Mouse (Mus musculus): ENCODE measurements around the gene Sec1. TPM values are rescaled to one million over a fixed set of nuclear protein-coding genes. Genes with fewer than 3 reads are reported as not detected.

Gene Sec1
- 1 to 10 TPM; 1.2 to 1.7 TPM for total RNA-seq (2021)
- long read RNA-seq, experiment 1, partial matches to known transcripts: 3 of 9 reads
- long read RNA-seq, experiment 1, other reads (novel, unspliced or antisense): 6 of 9 reads
- long read RNA-seq, experiment 2, partial matches to known transcripts: 0 of 1 reads
- long read RNA-seq, experiment 2, other reads (novel, unspliced or antisense): 1 of 1 reads

- no peak for DNase-seq (ENCODE audit: low spot score in 2 of 2)
Observed at GRCm38 (mm10) chr7:45693921-45694591, at the start of gene Sec1. Sec1 (minus strand) TSS chr7:45694402.

- DNase-seq (ENCODE audit: low spot score in 2 of 2): peak; percentile 86 to 87
Observed at GRCm38 (mm10) chr7:45742338-45742737, 48.1 kb upstream of the Sec1 start.

- peak in 1 of 2 experiments; percentile 34 for DNase-seq (ENCODE audit: low spot score in 2 of 2)
Observed at GRCm38 (mm10) chr7:45741777-45742176, 47.6 kb upstream of the Sec1 start.

GRCm38 (mm10) chr7:45741308-45741707 is 47.1 kb upstream of the Sec1 start:
- peak in 1 of 2 experiments; percentile 20 for DNase-seq (ENCODE audit: low spot score in 2 of 2)

- no peak for DNase-seq (ENCODE audit: low spot score in 2 of 2)
Observed at GRCm38 (mm10) chr7:45739820-45740219, 45.6 kb upstream of the Sec1 start.

GRCm38 (mm10) chr7:45739162-45739763 is 45.1 kb upstream of the Sec1 start:
- DNase-seq (ENCODE audit: low spot score in 2 of 2): peak; percentile 90 to 93

- no peak for DNase-seq (ENCODE audit: low spot score in 2 of 2)
Observed at GRCm38 (mm10) chr7:45733477-45733876, 39.3 kb upstream of the Sec1 start.

GRCm38 (mm10) chr7:45730727-45731431 is 36.7 kb upstream of the Sec1 start:
- no peak for DNase-seq (ENCODE audit: low spot score in 2 of 2)

- DNase-seq (ENCODE audit: low spot score in 2 of 2): no peak
Observed at GRCm38 (mm10) chr7:45727625-45728024, 33.4 kb upstream of the Sec1 start.

- no peak for DNase-seq (ENCODE audit: low spot score in 2 of 2)
Observed at GRCm38 (mm10) chr7:45726419-45726818, 32.2 kb upstream of the Sec1 start.

- no peak for DNase-seq (ENCODE audit: low spot score in 2 of 2)
Observed at GRCm38 (mm10) chr7:45725713-45726112, 31.5 kb upstream of the Sec1 start, which contains the start of gene Spaca4. Spaca4 (minus strand) TSS chr7:45725813.

- no peak for DNase-seq (ENCODE audit: low spot score in 2 of 2)
Observed at GRCm38 (mm10) chr7:45725151-45725550, 30.9 kb upstream of the Sec1 start.

- DNase-seq (ENCODE audit: low spot score in 2 of 2): no peak
Observed at GRCm38 (mm10) chr7:45723781-45724180, 29.6 kb upstream of the Sec1 start.

GRCm38 (mm10) chr7:45723301-45723700 is 29.1 kb upstream of the Sec1 start:
- DNase-seq (ENCODE audit: low spot score in 2 of 2): no peak

- no peak for DNase-seq (ENCODE audit: low spot score in 2 of 2)
Observed at GRCm38 (mm10) chr7:45722348-45722713, 28.1 kb upstream of the Sec1 start.

- DNase-seq (ENCODE audit: low spot score in 2 of 2): no peak
Observed at GRCm38 (mm10) chr7:45721642-45722347, 27.6 kb upstream of the Sec1 start.

- DNase-seq (ENCODE audit: low spot score in 2 of 2): no peak
Observed at GRCm38 (mm10) chr7:45721234-45721571, 27.0 kb upstream of the Sec1 start.

- DNase-seq (ENCODE audit: low spot score in 2 of 2): no peak
Observed at GRCm38 (mm10) chr7:45720413-45721233, 26.4 kb upstream of the Sec1 start, which contains the start of gene Fam83e. Fam83e (plus strand) TSS chr7:45721212.

GRCm38 (mm10) chr7:45719738-45720412 is 25.7 kb upstream of the Sec1 start:
- DNase-seq (ENCODE audit: low spot score in 2 of 2): no peak

GRCm38 (mm10) chr7:45719180-45719579 is 25.0 kb upstream of the Sec1 start:
- no peak for DNase-seq (ENCODE audit: low spot score in 2 of 2)
